Mouse (Mus musculus) limb, embryonic 11.5 days (tissue): ENCODE measurements around the gene Olfr51. TPM values are rescaled to one million over a fixed set of nuclear protein-coding genes. Genes with fewer than 3 reads are reported as not detected.
"Not testable (repeated sequence)": the region's sequence is repeated elsewhere in the genome, so short reads cannot be mapped to it uniquely, and the experiment has no call there.

Experiments
- ATAC-seq: fragments of 200-750 bp; cut with Nextera tagmentation; 2 replicates; pipeline ENCODE4 v1.8.0; 2017; ENCODE audit warnings: low read depth; ENCODE audit not compliant: insufficient number of reproducible peaks, low FRiP score, low TSS enrichment
- DNase-seq: peaks from one replicate; pipeline ENCODE4 v3.0.0-alpha.2; 2015; ENCODE audit warnings: low spot score
- H3K27ac ChIP-seq: fragments of 300-500 bp; sonication (generic); replicated peaks from 2 replicates; pipeline ENCODE4 v1.5.1; 2014; ENCODE audit warnings: low read depth, mild to moderate bottlenecking, low read length
- H3K27me3 ChIP-seq: fragments of 300-500 bp; sonication (generic); 2 replicates; pipeline ENCODE4 v1.6.1; 2014; ENCODE audit warnings: mild to moderate bottlenecking, low read length, mixed read lengths; ENCODE audit not compliant: control insufficient read depth, insufficient read depth
- H3K36me3 ChIP-seq: fragments of 300-500 bp; sonication (generic); 2 replicates; pipeline ENCODE4 v1.6.1; 2014; ENCODE audit warnings: mild to moderate bottlenecking, low read length, moderate library complexity, mixed read lengths; ENCODE audit not compliant: control insufficient read depth, insufficient read depth
- H3K4me1 ChIP-seq: fragments of 300-500 bp; sonication (generic); 2 replicates; pipeline ENCODE4 v1.6.1; 2014; ENCODE audit warnings: low read length, mixed read lengths; ENCODE audit not compliant: control insufficient read depth, insufficient read depth
- H3K4me2 ChIP-seq: fragments of 300-500 bp; sonication (generic); 2 replicates; pipeline ENCODE4 v1.6.1; 2014; ENCODE audit warnings: low read depth, mild to moderate bottlenecking, moderate library complexity; ENCODE audit not compliant: severe bottlenecking
- H3K4me3 ChIP-seq: fragments of 300-500 bp; sonication (generic); 2 replicates; pipeline ENCODE4 v1.5.1; 2014; ENCODE audit warnings: low read depth, low read length
- H3K9ac ChIP-seq: fragments of 300-500 bp; sonication (generic); 2 replicates; pipeline ENCODE4 v1.6.1; 2014; ENCODE audit warnings: mild to moderate bottlenecking, low read length
- H3K9me3 ChIP-seq: fragments of 300-500 bp; sonication (generic); 2 replicates; pipeline ENCODE4 v1.6.1; 2016; ENCODE audit warnings: low read length; ENCODE audit not compliant: control insufficient read depth
- WGBS: fragments of 180-500 bp; shearing (Covaris S2); extraction: QIAGEN DNeasy Blood & Tissue Kit; methylation state at CpG from one replicate; pipeline ENCODE4 v1.1.7; 2014; 5-methylcytosine and 5-hydroxymethylcytosine counted together
- polyA plus RNA-seq: library from polyadenylated mRNA; unstranded; fragments of >200 nt; fragmentation: Nextera tagmentation; extraction: Ambion mirVana; gene quantifications from 2 replicates; pipeline ENCODE4 v1.2.1, GENCODE M21; 2014

The Olfr51 gene
- polyA plus RNA-seq, 1 experiment from 2014 or later: not detected

DNA sequence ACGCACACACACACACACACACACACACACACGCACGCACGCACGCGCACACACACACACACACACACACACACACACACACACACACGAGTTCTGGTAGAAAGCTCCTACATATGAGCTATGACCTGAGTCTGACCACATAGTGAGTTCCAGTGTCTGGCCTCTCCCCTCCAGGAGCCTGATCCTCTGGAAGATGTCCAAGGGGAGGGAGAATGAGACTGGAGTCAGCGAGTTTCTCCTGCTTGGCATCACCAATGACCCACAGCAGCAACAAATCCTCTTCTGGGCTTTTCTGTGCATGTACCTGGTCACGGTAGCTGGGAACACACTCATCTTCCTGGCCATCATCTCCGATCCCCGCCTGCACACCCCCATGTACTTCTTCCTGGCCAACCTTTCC lies 23.4 kb downstream of the Olfr51 start:
- not testable (repeated sequence) for H3K9ac ChIP-seq, H3K9me3 ChIP-seq, H3K27ac ChIP-seq, H3K4me2 ChIP-seq, H3K4me1 ChIP-seq, ATAC-seq, H3K36me3 ChIP-seq, H3K27me3 ChIP-seq, DNase-seq, H3K4me3 ChIP-seq
- WGBS: 90% methylated on average over 11 of the region's 11 CpGs

- H3K27me3 ChIP-seq, H3K9me3 ChIP-seq, DNase-seq, H3K36me3 ChIP-seq, H3K27ac ChIP-seq, ATAC-seq, H3K4me1 ChIP-seq, H3K9ac ChIP-seq, H3K4me3 ChIP-seq, H3K4me2 ChIP-seq: not testable (repeated sequence)
- 54% methylated on average over 8 of the region's 8 CpGs for WGBS
Observed at GRCm38 (mm10) chr11:51029381-51029780, 26.0 kb downstream of the Olfr51 start.

- DNase-seq (no peak), ATAC-seq (no peak)
- no peak overlapping the region for H3K4me3 ChIP-seq
- H3K36me3 ChIP-seq: no peaks in the 10 kb centered on the region
- no peak overlapping the region for H3K27ac ChIP-seq
- no peaks in the 10 kb centered on the region for H3K4me1 ChIP-seq
- WGBS: 42% methylated on average over 2 of the region's 2 CpGs
- H3K9me3 ChIP-seq: no peaks in the 10 kb centered on the region
- no peaks in the 10 kb centered on the region for H3K27me3 ChIP-seq
- H3K9ac ChIP-seq: no peak overlapping the region
- H3K4me2 ChIP-seq: no peak overlapping the region
Observed at GRCm38 (mm10) chr11:51030225-51030624, 26.8 kb downstream of the Olfr51 start.

DNA sequence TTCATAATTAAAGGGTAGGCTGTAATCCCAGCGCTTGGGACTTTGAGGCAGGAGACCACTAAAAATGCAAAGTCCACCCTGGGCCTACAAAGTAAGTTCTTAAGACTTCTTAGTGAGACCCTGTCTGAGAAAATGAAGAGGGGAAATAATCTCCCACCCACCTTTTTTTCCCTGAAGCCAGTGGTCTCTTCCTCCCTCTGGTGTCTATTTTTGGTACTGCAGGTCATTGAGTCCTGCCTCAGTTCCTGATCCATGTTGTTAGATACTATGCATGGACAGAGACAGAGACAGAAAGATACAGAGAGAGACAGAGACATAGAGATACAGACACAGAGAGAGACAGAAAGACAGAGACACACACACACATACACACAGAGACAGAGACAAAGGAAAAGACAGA lies 29.5 kb downstream of the Olfr51 start:
- ATAC-seq (no peak), DNase-seq (peak; percentile 52)
- H3K27ac ChIP-seq: no peak overlapping the region
- no peak overlapping the region for H3K4me2 ChIP-seq
- WGBS: 20% methylated on average over 1 of the region's 1 CpGs
- no peak overlapping the region for H3K4me3 ChIP-seq
- H3K4me1 ChIP-seq: no peaks in the 10 kb centered on the region
- no peaks in the 10 kb centered on the region for H3K27me3 ChIP-seq
- no peak overlapping the region for H3K9ac ChIP-seq
- no peaks in the 10 kb centered on the region for H3K9me3 ChIP-seq
- no peaks in the 10 kb centered on the region for H3K36me3 ChIP-seq

DNA sequence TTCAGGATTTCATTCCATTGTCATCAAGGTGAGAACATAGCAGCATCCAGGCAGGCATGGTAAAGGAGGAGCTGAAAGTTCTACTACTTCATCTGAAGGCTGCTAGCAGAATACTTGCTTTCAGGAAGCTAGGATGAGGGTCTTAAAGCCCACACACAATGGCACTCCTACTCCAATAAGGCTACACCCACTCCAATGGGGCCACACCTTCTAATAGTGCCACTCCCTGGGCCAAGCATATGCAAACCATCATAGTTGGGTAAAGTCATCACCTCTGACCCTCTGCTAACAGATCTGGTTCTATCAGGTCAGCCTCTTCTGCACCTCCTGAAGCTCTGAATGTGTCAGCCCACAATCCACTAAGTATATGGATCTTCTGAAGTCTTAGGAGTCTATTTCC lies 30.7 kb downstream of the Olfr51 start:
- DNase-seq, H3K27me3 ChIP-seq, H3K4me3 ChIP-seq, ATAC-seq, H3K9ac ChIP-seq, H3K9me3 ChIP-seq, H3K27ac ChIP-seq, H3K4me2 ChIP-seq, H3K36me3 ChIP-seq, H3K4me1 ChIP-seq: not testable (repeated sequence)

GRCm38 (mm10) chr11:51035951-51036350 lies 32.6 kb downstream of the Olfr51 start:
- ATAC-seq (no peak), DNase-seq (no peak)
- no peaks in the 10 kb centered on the region for H3K27me3 ChIP-seq
- WGBS: 93% methylated on average over 2 of the region's 2 CpGs
- no peaks in the 10 kb centered on the region for H3K36me3 ChIP-seq
- no peak overlapping the region for H3K4me2 ChIP-seq
- no peaks in the 10 kb centered on the region for H3K9me3 ChIP-seq
- H3K9ac ChIP-seq: no peak overlapping the region
- no peaks in the 10 kb centered on the region for H3K4me1 ChIP-seq
- H3K4me3 ChIP-seq: no peak overlapping the region
- no peak overlapping the region for H3K27ac ChIP-seq

- not testable (repeated sequence) for H3K27me3 ChIP-seq, H3K4me2 ChIP-seq, H3K4me1 ChIP-seq, H3K9ac ChIP-seq, H3K9me3 ChIP-seq, H3K36me3 ChIP-seq, H3K4me3 ChIP-seq, DNase-seq, H3K27ac ChIP-seq, ATAC-seq
- WGBS: 77% methylated on average over 3 of the region's 3 CpGs
Observed at GRCm38 (mm10) chr11:51044776-51045175, 41.4 kb downstream of the Olfr51 start.

DNA sequence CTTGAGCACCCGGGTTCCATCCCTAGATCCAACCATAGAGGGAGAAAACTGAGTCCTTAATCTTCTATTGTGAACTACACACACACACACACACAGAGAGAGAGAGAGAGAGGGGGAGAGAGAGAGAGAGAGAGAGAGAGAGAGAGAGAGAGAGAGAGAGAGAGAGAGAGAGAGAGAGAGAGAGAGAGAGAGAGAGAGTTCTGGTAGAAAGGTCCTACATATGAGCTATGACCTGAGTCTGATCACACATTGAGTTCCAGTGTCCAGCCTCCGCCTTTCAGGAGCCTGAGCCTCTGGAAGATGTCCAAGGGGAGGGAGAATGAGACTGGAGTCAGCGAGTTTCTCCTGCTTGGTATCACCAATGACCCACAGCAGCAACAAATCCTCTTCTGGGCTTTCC lies 44.4 kb downstream of the Olfr51 start, which contains the start of gene Olfr1375:
Olfr1375 (plus strand) TSS at position 301 of the 400 bp plus-strand sequence.
- not testable (repeated sequence) for H3K27ac ChIP-seq, H3K4me3 ChIP-seq, H3K4me1 ChIP-seq, H3K27me3 ChIP-seq, ATAC-seq, H3K9me3 ChIP-seq, H3K4me2 ChIP-seq, H3K36me3 ChIP-seq, DNase-seq, H3K9ac ChIP-seq
- 94% methylated on average over 3 of the region's 3 CpGs for WGBS

DNA sequence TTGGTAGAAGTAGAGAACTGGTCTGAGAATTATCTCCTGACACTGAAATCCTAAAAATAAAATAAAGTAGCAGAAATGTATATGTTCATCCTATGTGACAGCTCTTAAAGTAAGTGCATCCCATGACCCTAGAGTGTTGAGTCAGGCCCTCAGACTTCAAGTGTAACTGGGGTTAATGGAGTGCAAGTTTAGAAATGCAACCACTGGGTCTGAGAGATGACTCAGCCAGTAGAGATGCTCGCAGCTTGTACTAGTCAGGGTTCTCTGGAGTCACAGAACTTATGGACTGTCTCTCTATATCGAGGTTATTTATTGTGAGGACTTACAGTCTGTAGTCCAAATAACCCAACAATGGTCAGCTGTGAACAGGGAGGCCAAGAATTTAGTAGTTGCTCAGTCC lies 48.3 kb downstream of the Olfr51 start:
- ATAC-seq: no peak
- Histone ChIP-seq H3K9me3 (no peaks in the 10 kb centered on the region), H3K4me1 (no peaks in the 10 kb centered on the region), H3K27me3 (no peaks in the 10 kb centered on the region), H3K4me2 (no peak overlapping the region), H3K36me3 (no peaks in the 10 kb centered on the region), H3K4me3 (no peak overlapping the region), H3K9ac (no peak overlapping the region), H3K27ac (no peak overlapping the region)
- no peak for DNase-seq
- WGBS: 65% methylated on average over 2 of the region's 2 CpGs
